Mouse (Mus musculus): Measurements from ENCODE around the gene Kcnn1.

DNA sequence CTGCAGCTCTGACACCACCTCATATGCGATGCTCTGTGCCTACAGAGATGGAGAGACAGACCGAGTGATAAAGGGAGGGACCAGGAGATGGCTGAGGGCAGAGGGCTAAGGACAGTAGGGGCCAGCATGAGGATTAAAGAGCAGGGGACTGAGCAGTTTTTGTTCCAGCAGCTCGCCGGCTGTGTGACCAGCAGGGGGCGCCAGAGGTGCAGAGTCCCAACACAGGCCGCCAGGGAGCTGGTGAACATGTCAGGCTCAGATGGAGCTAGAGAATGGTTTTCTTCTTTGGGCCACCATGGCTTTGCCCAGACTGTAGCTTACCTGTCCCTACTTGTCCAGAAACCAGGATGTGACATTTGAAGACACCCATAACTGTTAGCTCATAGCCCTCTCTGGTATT is 18.5 kb downstream of the Kcnn1 start:
- TF ChIP-seq CTCF (IDR thresholded peaks at IDR 0.05; ENCODE audit: low read depth, low read length) (peak; percentile 98), POLR2A (IDR thresholded peaks at IDR 0.05; ENCODE audit: extremely low read depth, insufficient read depth, low read length) (no peak)
